Mouse (Mus musculus) myocyte (in vitro differentiated cells): ENCODE measurements around the gene Itga4.

Source experiments
- CEBPB ChIP-seq: IDR thresholded peaks from 2 replicates; pipeline ENCODE4 v1.6.1; 2011; ENCODE audit warnings: mild to moderate bottlenecking, moderate library complexity; ENCODE audit not compliant: poor library complexity, insufficient read depth, severe bottlenecking
- E2F4 ChIP-seq: IDR thresholded peaks from one replicate; pipeline ENCODE4 v1.6.1; 2011; ENCODE audit warnings: mild to moderate bottlenecking, control low read depth, moderate library complexity; ENCODE audit not compliant: insufficient read depth
- MAX ChIP-seq: IDR thresholded peaks from one replicate; pipeline ENCODE4 v1.6.1; 2011; ENCODE audit warnings: low read depth, mild to moderate bottlenecking, control low read depth
- MYOG ChIP-seq, 3 experiments: IDR thresholded peaks; one replicate each; pipeline ENCODE4 v1.6.1; 2011; ENCODE audit warnings: control low read depth in 2 of 3, low read depth in 2 of 3, mild to moderate bottlenecking in 2 of 3; ENCODE audit not compliant: insufficient read length in 2 of 3, control insufficient read depth in 1 of 3, insufficient read depth in 1 of 3
- POLR2A ChIP-seq: IDR thresholded peaks from one replicate; pipeline ENCODE4 v1.6.1; 2011; ENCODE audit warnings: low read depth, mild to moderate bottlenecking, control low read depth, moderate library complexity; ENCODE audit not compliant: insufficient read length
- TCF12 ChIP-seq: IDR thresholded peaks from one replicate; pipeline ENCODE4 v1.6.1; 2011; ENCODE audit warnings: mild to moderate bottlenecking, control low read depth; ENCODE audit not compliant: poor library complexity, insufficient read depth, severe bottlenecking
- TCF3 ChIP-seq: IDR thresholded peaks from one replicate; pipeline ENCODE4 v1.6.1; 2011; ENCODE audit warnings: low read depth, control low read depth; ENCODE audit not compliant: insufficient read length
- USF1 ChIP-seq: IDR thresholded peaks from one replicate; pipeline ENCODE4 v1.6.1; 2011; ENCODE audit warnings: low read depth, mild to moderate bottlenecking, control low read depth, moderate library complexity

- no peak for TF ChIP-seq TCF12
- no peak for TF ChIP-seq POLR2A
- TF ChIP-seq MYOG (IDR thresholded peaks at IDR 0.05; ENCODE audit: control insufficient read depth in 1 of 3, insufficient read depth in 1 of 3, insufficient read length in 2 of 3, low read depth in 2 of 3), result no peak
- TF ChIP-seq USF1, result no peak
- no peak for TF ChIP-seq CEBPB
- TF ChIP-seq TCF3, result no peak
- TF ChIP-seq E2F4, result no peak
- no peak for TF ChIP-seq MAX
These were observed 114.7 kb downstream of the Itga4 start for GRCm38 (mm10) chr2:79369905-79370304.
